Mouse (Mus musculus) T-helper 1 cell (primary cell): ENCODE results near the gene Ren1.
"Not testable (repeated sequence)": the region's sequence is repeated elsewhere in the genome, so short reads cannot be mapped to it uniquely, and the experiment has no call there.

ENCODE experiments used
- in situ Hi-C: fragments of 300-600 bp; cut with MboI, MseI; formaldehyde crosslinking; loops from one replicate; pipeline ENCODE4 v1.15.1; 2025; ENCODE audit warnings: high pct_unique_total_duplicates

The Ren1 gene

DNA sequence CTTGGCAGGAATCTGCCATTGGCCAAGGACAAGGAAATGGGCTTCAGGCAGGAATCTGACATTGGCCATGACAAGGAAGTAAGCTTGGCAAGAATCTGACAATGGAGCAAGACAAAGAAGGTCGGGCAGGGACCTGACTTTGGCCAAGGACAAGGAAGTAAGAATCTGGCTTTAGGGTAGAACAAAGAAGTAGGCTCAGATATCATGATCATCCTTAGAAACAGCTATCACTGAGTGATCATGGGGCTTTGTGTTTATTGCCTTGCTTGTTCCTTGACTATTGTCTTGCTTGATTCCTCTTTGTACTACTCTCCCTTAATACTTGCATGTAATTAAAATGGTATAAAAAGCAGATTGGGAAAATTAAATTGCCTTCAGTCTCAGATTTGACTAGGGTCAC is 9.9 kb upstream of the Ren1 start:
- in situ Hi-C loops, result not testable (repeated sequence)

DNA sequence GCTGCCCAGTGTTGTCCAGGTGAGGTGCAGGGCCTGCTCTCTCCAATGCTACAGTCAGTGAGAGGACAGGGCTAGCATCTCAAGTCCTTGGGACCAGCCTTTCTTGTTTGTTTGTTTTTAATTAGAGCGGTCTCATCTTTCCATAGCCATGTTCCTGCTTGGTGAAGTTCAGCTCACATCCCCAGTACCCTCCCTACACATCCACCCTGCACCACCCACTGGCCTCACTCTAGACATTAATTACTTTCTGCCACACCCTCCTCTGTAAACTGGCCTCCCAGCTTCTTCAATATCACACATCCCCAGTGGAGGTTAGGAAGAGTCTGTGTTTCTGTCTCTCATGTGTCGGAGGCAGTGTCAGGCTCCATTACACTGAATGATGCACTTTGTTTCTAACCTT is 6.0 kb upstream of the Ren1 start:
- in situ Hi-C loops, result no loop called here

DNA sequence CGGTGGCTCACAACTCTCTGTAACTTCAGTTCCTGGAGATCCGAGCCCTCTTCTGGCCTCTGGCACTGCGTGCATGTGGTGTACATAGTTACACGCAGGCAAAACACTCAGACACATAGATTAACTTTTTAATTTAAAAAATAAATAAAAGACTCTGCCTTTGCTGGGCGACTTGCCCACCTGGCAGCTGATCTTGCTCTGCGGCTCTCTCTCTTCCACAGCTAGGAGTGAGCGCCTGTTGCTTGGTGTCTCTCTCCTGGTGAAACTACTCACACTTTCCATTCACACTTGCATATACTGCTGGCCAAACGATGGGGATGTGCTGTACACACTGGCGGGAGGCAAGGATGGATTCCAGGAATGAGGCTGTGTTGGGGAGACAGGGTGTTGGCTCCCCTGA is 3.8 kb upstream of the Ren1 start:
- in situ Hi-C loops, result no loop called here

DNA sequence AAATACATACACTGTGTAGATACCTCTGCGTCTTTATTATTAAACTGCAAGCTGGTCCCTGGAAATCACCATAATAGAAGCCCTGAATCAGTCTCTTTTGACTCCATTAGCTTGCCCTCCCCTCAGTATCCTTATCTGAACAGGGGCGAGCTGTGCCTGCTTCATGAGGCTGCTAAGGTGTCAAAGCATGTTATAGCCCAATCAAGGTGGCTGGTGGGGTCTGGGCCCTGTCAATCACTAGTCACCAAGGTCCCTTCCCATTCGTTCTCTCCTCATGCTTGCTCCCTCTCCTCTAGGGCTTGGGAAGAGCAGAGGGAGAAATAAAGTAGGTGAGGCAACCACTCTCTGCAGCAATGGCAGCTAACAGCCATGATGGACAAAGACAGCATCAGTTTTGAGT is 3.1 kb upstream of the Ren1 start:
- in situ Hi-C loops, result no loop called here

DNA sequence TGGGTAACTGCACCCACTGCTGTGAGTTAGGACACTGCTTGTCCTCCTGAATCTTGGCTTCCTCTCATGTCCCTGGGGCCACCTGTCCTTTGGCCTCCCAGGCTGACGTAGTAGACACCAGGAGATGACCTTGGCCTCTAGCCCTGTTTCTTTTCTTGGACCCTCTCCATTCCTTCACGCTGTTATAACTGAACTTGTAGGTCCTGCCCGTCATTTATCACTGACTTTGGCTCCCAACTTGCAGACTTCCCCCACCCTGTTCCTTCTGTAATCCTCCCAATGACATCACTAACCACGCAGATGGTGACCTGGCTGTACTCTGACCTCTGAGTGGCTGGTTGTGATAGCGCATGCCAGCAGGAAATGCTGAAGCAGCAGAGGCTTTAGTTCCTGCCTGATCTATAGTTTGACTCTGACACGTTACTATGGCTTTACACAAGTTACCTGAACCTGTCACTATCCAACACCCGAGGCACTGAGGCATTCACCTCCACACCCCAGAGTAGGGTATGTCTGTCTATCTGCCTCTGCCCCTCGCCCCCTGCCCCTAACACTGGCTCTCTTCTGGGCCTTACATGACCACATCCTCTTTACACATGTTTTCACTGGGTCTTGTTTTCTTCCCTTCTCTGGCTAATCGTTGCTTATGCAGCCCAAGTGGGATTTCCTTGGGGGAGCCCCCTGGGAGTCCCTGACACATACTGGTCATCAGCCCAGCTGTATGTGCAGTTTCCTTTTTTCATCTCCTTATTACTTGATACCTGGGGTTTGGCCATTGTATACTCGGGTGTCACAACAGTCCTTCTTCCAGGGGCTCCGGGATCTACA is 2.4 kb upstream of the Ren1 start:
- in situ Hi-C loops, result no loop called here

DNA sequence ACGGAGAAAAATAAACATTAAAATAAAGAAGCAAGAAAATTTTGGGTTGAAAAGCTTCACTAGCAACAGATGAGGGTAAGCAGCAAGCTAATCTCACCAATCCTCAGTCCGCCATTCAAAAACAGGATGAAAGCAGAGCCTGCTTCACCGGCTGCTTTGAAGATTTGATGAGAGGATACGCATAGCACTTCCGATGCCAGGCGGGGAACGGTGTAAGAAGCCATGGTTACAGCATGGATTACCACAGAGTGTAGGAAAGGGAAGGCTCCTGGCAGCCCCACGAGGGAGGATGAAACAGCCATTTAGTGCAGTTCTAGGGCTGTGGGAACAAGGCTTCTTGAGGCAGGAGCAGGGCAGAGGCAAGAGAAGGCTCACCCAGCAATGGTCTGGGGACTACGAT is 1.5 kb downstream of the Ren1 start:
- in situ Hi-C loops, result loop anchor here (5.0 kb wide), 1 partner anchor 34 kb away; no protein-coding TSS in a partner anchor

DNA sequence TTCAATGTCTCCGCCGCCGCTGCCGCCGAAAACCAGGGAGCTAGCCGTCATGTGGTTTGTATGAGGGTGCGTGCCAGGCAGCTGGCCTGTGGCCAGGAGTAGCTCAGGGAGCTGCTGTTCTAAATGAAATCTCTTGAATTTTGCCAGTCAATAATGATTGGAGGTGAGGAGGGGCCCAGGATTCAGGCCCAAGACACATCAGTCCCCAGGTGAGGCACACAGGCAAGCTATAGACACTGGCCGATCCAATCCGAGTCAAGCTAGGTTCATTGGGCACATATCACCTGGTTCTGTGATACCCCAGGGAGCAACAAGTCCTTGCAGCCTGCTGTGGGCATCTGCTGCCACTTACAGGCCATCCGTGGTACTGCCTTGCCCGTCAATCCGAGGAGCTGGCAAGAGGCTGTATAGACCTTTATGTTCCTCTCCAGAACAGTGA is 3.1 kb downstream of the Ren1 start:
- in situ Hi-C loops, result loop anchor here (5.0 kb wide), 1 partner anchor 36 kb away; no protein-coding TSS in a partner anchor

DNA sequence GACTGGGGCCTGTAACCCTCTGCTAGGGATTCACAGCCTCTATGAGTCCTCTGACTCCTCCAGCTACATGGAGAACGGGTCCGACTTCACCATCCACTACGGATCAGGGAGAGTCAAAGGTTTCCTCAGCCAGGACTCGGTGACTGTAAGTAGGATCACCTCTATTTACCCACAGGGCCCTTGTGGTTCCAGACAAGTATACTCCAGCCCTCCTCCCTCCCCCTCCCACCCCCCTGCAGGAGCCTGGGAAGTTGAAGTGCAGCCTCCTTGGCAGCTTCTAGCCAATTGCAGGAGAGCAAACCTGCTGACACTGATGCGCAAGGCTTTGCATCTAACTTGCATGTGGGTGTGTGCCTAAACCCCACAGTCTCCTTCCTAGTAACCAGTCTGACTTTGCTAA is 5.2 kb downstream of the Ren1 start:
- in situ Hi-C loops, result no loop called here

DNA sequence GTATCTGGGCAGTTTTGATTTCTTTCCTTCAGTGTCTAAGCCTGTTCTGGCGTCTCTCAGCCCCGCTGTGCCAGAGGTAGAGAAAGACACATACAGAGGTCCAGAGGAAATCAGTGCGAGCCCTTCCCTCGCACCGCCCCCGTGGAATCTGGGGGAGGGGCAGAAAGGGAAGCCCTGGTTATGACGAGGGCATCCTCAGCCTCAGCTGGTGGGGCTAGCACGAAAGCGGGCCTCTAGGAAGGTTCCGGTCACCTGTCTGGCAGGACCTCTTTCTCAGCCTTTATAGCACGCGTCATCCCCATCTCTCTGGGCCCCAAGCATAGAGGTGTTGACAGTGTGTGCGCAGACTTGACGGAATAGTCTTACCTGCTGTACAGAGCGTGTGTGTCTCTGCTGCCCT is 5.6 kb downstream of the Ren1 start:
- in situ Hi-C loops, result no loop called here

DNA sequence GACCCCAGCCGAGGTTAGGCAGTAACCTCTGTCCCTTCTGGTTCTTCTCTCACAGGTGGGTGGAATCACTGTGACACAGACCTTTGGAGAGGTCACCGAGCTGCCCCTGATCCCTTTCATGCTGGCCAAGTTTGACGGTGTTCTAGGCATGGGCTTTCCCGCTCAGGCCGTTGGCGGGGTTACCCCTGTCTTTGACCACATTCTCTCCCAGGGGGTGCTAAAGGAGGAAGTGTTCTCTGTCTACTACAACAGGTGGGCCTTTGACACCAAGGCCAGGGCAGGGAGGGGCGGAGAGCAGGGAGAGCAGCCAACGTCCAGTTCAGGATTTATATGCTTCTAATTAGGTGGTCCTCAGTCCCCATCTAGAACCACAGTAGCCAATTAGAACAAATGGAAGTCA is 6.0 kb downstream of the Ren1 start:
- in situ Hi-C loops, result no loop called here

DNA sequence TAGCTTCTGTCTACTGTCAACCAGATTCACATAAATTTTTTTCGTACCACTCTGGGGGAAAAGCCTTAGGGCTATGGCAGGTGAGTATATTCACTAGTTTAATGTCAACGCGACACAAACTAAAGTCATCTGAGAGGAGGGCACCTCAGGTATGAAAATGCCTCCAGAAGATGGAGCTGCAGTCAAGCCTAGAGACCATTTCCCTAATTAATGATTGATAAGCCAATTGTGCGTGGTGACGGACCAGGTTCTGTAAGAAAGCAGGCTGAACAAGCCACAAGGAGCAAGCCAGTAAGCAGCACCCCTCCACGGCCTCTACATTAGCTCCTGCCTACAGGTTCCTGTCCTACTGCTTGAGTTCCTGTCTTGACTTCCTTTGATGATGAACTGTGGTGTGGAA is 10.7 kb downstream of the Ren1 start:
- in situ Hi-C loops, result no loop called here

DNA sequence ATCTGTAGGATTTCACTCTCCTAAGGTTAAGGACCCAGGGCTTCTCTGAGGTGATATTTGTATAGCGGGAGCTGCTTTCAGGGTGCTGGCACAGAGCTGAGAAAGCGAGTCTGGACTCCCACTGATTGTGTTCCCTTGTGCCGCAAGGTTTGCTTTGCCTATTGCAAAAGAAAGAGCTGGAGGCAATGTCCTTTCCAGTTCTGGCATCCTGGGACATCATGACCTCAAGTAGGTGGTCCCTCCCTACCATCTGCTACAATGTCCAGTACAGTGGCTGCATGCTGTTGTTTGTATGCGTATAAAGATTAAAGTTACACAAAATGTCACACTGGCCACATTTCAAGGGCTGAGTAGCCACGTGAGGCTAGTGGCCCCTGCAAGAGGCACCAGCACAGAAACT is 11.8 kb downstream of the Ren1 start:
- in situ Hi-C loops, result no loop called here

DNA sequence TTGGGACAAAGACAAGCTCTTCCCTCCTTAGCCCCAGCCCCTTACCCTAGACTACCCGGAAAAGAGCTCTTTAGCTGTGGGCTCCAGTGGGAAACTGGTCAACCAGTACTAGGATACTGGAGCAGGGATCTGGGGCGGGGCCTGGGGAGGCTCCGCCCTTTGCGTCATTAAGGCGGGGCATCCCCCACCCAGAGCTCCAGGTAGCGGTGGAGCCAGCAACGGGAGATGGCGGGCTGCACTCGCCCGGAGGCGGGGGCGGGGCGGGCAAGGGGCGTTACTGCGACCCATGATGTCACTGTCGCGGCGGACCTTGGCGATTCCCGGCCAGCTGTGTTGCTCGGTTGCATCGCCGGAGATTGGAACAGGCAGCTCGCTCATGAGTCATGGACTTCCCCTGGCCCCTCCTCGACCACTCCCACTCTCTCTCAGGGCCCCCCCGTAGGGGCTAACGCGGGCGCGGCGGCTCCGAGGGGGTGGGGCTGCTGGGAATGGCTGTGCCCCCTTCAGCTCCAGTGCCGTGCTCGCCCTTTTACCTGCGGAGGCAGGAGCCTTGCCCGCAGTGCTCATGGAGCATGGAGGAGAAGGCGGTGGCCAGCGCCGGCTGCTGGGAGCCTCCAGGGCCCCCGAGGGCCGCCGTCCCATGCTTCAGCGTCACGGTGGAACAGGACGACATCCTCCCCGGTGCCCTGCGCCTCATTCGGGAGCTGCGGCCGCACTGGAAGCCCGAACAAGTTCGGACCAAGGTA is 13.1 kb downstream of the Ren1 start, which contains the start of gene Etnk2:
Gene Etnk2, plus strand, starts transcription at position 297 of the 746 bp plus-strand sequence.
- in situ Hi-C loops, result no loop called here

DNA sequence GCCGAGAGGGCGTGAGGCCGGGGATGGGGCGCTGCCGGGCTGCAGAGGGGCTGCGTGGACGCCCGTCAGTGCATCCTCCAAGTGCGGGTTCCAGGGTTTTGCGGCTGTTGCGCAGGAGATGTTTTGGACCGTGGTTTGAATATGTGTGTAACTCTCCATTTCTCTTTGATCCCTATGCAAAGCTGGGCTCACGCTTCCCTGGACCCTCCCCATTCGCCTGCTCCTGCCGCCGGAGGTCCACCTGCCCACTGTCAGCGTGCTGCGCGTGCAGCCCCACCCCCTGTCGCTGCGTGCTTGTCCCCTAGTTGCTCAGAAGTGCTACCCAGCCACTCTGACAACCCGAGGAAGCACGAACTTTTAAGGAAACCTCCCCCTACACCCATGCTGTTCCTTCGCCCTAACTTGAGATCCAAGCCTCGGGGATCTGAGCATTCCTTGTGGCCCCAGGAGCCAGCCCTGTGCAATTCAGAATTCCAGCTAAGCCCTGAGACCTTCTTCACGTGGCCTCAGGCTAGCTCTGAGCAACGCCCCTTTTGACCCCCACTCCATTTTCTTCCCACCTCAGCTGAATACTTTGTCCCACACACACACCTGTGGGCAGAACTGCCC is 13.8 kb downstream of the Ren1 start:
- in situ Hi-C loops, result no loop called here

DNA sequence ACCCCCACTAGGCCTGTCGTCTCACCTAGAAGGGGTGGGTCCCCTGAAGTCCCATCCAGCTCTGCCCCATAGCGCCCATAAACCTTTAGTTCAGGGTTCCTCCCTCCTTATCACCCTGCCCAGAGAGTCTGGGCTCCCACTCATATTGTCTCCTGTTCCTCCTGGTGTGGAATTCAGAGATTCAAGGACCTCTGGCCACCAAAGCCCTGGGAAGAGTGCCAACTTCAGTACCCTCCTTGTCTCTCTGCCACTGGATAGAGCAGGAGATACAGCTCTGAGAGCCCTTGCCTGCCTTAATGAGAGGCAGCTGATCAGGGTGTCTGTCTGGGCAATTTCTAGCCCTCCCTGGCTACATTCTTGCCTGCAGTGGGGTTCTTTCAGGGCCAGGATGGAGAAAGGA is 14.6 kb downstream of the Ren1 start:
- in situ Hi-C loops, result no loop called here

DNA sequence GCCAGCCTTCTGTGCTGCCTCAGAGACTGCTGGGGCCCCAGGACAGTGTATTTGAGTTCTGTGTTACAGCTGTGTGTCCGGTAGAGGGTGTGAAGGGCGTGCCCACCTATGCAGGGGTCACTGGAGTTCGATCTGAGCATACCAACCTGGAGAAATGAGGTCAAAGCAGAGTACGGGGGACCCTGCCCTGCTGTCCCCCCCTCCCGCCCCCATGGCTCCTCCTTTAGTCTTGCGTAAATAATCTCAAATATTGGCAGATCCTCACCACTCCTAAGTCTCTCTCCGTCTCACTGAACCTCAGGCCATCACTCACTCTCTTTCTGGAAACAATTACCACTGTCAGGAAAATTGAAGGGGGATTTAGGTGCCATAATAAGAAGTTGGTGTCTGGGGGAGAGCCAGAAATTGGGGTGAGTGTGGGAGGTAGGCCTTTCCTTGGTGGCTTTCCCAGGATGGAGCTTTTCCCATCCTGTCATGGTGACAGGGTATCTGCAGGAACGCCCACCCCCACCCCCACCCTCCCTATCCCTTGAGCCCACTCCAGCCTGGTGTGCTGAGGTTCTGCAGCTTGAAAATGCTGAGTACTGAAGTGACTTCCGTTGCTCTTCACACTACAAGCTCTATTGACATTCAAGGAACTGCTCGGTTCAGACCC is 16.8 kb downstream of the Ren1 start:
- in situ Hi-C loops, result no loop called here

DNA sequence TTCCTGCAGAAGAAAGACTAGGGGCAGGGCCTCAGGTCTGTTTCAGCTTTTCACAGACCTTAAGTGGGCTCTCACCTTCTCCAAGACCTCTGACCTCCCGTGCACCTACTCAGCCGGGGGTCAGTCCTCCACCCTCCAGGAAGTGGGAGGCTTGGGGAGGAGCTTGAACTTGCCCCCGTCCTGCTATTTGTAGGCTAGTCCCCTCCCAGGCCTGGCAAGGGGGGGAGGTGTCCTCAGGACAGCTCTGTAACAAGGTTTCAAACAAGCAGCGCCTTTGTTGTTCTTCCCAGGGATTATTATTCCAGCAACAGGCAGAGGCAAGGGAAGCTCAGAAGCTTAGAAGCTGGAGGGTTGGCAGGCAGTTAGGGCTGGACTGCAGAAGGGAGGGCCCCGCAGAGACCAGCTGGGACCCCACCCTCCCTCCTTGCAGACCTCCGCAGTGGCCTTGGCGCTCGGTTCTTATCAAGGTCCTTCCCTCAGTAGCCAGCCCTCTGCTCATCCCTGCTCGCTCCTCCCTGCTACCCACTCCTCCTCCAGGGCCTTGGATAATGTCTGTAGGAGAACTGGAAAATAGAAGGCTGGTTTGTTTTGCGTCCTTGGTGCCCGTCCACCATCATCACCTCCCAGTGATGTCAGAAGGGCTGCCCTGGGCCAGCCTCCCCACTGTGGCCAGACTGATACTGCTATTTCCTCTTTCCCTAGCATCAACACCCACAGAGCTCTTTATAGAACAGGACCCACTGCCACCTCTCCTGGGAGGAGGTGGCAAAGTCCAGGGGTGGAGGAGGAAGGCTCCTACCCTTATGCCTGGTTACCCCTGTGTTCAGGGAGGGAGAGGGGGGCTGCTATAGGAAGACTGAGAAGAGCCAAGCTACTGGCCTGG is 17.5 kb downstream of the Ren1 start:
- in situ Hi-C loops, result no loop called here

DNA sequence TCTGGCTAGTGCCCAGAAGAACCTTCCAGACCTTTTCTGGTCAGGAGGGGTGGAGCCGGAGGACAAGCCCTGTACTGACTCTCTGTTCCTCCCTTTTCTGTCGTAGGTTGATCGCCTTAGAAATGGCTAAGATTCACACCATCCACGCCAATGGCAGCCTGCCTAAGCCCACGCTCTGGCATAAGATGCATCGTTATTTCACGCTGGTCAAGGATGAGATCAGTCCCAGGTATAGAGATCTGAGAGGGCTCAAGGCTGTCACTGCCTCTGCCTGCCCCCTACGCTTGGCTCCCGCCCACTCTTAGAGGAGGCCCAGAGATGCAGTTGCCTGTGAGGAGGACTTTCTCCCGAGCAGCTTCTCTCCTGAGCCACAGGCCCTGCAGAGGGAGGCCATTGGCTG is 18.3 kb downstream of the Ren1 start:
- in situ Hi-C loops, result no loop called here

DNA sequence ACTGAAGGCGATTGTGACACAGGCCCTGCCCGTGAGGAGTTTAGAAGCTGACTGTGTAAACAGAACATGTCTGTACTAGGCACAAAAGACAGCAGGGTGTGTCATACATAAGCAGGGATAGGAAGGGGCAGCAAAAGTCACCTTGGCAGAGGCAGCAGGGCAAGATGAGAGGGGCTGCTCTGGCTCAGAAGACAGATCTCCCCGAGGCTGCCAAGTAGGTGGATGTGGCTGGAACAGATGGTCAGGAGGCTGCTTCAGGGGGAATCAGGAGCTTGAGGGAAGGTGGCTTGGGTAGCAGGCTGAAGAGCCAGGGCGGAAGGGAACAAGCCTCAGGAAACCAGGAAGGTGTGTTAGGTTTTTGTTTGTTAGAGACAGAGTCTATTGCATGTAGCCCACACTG is 20.0 kb downstream of the Ren1 start:
- in situ Hi-C loops, result no loop called here

DNA sequence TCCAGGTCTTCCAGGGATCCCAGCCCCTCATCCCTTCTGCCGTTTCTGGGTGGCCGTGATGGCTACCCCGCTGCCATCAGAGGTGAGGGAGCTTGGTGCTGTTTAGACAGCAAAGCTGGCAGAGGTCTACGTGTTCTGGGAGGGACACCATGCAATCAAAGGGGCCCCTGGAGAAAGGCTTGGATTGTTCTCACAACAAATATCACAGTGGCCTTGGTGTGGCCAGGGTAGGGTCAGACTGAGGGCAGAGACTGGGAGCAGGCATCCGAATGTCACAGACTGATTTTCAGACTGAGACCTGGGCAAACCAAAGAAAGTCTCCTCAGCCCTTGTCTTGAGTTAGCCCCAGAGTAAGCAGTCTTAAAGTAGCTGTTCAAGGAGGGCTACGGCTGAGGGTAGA is 21.1 kb downstream of the Ren1 start:
- in situ Hi-C loops, result no loop called here

DNA sequence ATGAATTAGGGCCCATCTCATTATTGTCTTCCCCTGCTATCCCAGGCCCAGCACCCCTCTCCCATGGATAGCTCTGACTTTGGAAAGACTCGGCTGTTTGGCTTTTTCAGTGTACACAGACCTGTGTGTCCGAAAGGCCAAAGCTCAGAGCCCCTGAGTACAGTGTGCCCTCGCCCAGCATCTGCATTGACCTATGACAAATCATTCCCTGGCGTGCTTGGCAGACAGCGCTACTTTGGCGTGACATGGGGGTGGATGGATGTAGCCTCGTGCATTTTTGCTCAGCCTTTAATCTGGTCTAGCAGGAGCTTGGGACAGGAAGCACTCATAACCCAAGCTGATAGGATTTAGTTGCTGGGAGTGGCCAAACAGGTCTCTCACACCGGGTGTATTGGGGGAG is 21.8 kb downstream of the Ren1 start:
- in situ Hi-C loops, result no loop called here
